In genomic region chr2:7311776-7312175, GRCm38 (mm10) we compare ENCODE assay signal across 29 mouse cellular contexts.
DNase-seq lines count a peak whose midpoint lies in the region; ATAC-seq and TF ChIP-seq lines count a peak whose summit lies in the region.
"Had no signal": no experiment of that assay in that cellular context is flagged by ENCODE, and none has a peak within 500 bp of the region (broad histone marks: within the 10 kb centered on the region; RNA-seq: fewer than 3 reads in every experiment).

No protein-coding gene starts in this region.

- TF ChIP-seq CTCF in CH12.LX (conservative IDR thresholded peaks at IDR 0.05 in 1 of 2, IDR thresholded peaks at IDR 0.05 in 1 of 2; ENCODE audit: low read depth in 2 of 2, low read length in 2 of 2): no peak
- no peak for TF ChIP-seq CTCF in brain, embryonic 14.5 days (IDR thresholded peaks at IDR 0.05; ENCODE audit: borderline replicate concordance, extremely low read depth, insufficient read depth, insufficient read length)
- TF ChIP-seq CTCF in midbrain, postnatal 0 days (IDR thresholded peaks at IDR 0.05): no peak

- WGBS in forebrain, embryonic 12.5 days: 11% methylated on average over 3 of the region's 3 CpGs
- 6% methylated on average over 3 of the region's 3 CpGs for WGBS in forebrain, embryonic 16.5 days
- 43% methylated on average over 3 of the region's 3 CpGs for WGBS in midbrain, postnatal 0 days

- no peaks in the 10 kb centered on the region for H3K79me2 ChIP-seq in CH12.LX (replicated peaks; ENCODE audit: control insufficient read depth, extremely low read depth, insufficient read depth, poor library complexity, severe bottlenecking)

- no peaks in the 10 kb centered on the region for H3K36me3 ChIP-seq in forebrain, embryonic 12.5 days (replicated peaks)
- H3K36me3 ChIP-seq in forebrain, embryonic 16.5 days (ENCODE audit: control insufficient read depth, insufficient read depth): no peaks in the 10 kb centered on the region
- no peaks in the 10 kb centered on the region for H3K36me3 ChIP-seq in CH12.LX (replicated peaks in 1 of 2; ENCODE audit: control insufficient read depth in 1 of 2, insufficient read depth in 1 of 2, low read length in 1 of 2)
- H3K36me3 ChIP-seq in midbrain, postnatal 0 days (ENCODE audit: insufficient read depth, low read length): no peaks in the 10 kb centered on the region
- H3K36me3 ChIP-seq: embryonic facial prominence, embryonic 12.5 days; heart, embryonic 10.5 days; heart, embryonic 15.5 days; hindbrain, embryonic 13.5 days; midbrain, embryonic 10.5 days; midbrain, embryonic 15.5 days had no signal

- peaks cover 48% of the 10 kb centered on the region for H3K4me1 ChIP-seq in forebrain, embryonic 12.5 days
- peaks cover 19% of the 10 kb centered on the region for H3K4me1 ChIP-seq in forebrain, embryonic 16.5 days (replicated peaks; ENCODE audit: control insufficient read depth, insufficient read depth, low read length)
- no peaks in the 10 kb centered on the region for H3K4me1 ChIP-seq in CH12.LX (ENCODE audit: control insufficient read depth in 1 of 2, insufficient read depth in 2 of 2)
- H3K4me1 ChIP-seq in midbrain, postnatal 0 days (ENCODE audit: insufficient read depth, low read length): peaks cover 5% of the 10 kb centered on the region; the same call in 1 of the 2 replicates
- H3K4me1 ChIP-seq: embryonic facial prominence, embryonic 12.5 days; heart, embryonic 10.5 days; heart, embryonic 15.5 days had no signal

- intact Hi-C loops in left cerebral cortex, postnatal 10 days (cut with DNase I): no loop called here

- DNase-seq in CH12.LX (ENCODE audit: extremely low read depth): no peak
- peak; percentile 73 for DNase-seq in brain, embryonic 14.5 days (ENCODE audit: low read depth)
- DNase-seq in retina, embryonic 14.5 days (ENCODE audit: low spot score): peak; percentile 32
- DNase-seq in left cerebral cortex, postnatal 10 days (ENCODE audit: extremely low spot score in 1 of 2, low spot score in 2 of 2): no peak
- DNase-seq in midbrain, postnatal 0 days (ENCODE audit: low spot score): no peak
- DNase-seq: adrenal gland, adult 2 months; cerebellum, adult 8-10 months; cerebellum, postnatal 25 days; gastrocnemius, postnatal 25 days; heart, adult 11 months; kidney, postnatal 25 days; liver; lung, embryonic 14.5 days; lung, postnatal 14 days; right cerebral cortex, postnatal 14 days; thymus, postnatal 4 days had no signal

- dilution Hi-C loops in CH12.LX (cut with MboI; ENCODE audit: extremely low pct_ligation_motif_present, extremely low pct_unique_long_range_greater_than_20kb, low sequenced_read_pairs): no loop called here

- H3K27me3 ChIP-seq in forebrain, embryonic 12.5 days: no peaks in the 10 kb centered on the region
- no peaks in the 10 kb centered on the region for H3K27me3 ChIP-seq in forebrain, embryonic 16.5 days (replicated peaks; ENCODE audit: control insufficient read depth, insufficient read depth, low read length)
- no peaks in the 10 kb centered on the region for H3K27me3 ChIP-seq in CH12.LX (replicated peaks)
- H3K27me3 ChIP-seq in midbrain, postnatal 0 days (ENCODE audit: insufficient read depth, low read length): no peaks in the 10 kb centered on the region
- H3K27me3 ChIP-seq: embryonic facial prominence, embryonic 12.5 days; heart, embryonic 15.5 days; hindbrain, embryonic 13.5 days; midbrain, embryonic 15.5 days had no signal

- H3K9ac ChIP-seq in forebrain, embryonic 12.5 days: no peak overlapping the region
- no peak overlapping the region for H3K9ac ChIP-seq in forebrain, embryonic 16.5 days (replicated peaks; ENCODE audit: low read depth, low read length)
- H3K9ac ChIP-seq in CH12.LX (ENCODE audit: insufficient read depth, low read depth): no peak overlapping the region
- H3K9ac ChIP-seq in midbrain, postnatal 0 days (replicated peaks; ENCODE audit: low read length, poor library complexity, severe bottlenecking): no peak overlapping the region
- H3K9ac ChIP-seq: embryonic facial prominence, embryonic 12.5 days; heart, embryonic 15.5 days; hindbrain, embryonic 13.5 days; liver, embryonic 14.5 days; lung, embryonic 14.5 days; midbrain, embryonic 15.5 days had no signal

- in situ Hi-C loops in CH12.LX (cut with MboI; ENCODE audit: low pct_ligation_motif_present, low pct_unique_long_range_greater_than_20kb, low sequenced_read_pairs): no loop called here

- ATAC-seq in forebrain, embryonic 12.5 days (ENCODE audit: low FRiP score): no peak
- ATAC-seq in forebrain, embryonic 16.5 days: no peak
- ATAC-seq in midbrain, postnatal 0 days (ENCODE audit: low FRiP score): no peak
- ATAC-seq: activated CD4-positive, CD25-positive, alpha-beta regulatory T cell, adult 4 months; CD4-positive, CD25-positive, alpha-beta regulatory T cell, adult 4 months; intestine, embryonic 16.5 days; midbrain, embryonic 15.5 days had no signal

- no peak for TF ChIP-seq RAD21 in CH12.LX (IDR thresholded peaks at IDR 0.05; ENCODE audit: low read depth, low read length)

- no peak overlapping the region for H3K4me3 ChIP-seq in forebrain, embryonic 12.5 days (replicated peaks)
- H3K4me3 ChIP-seq in forebrain, embryonic 16.5 days (replicated peaks; ENCODE audit: low read length): no peak overlapping the region
- no peak overlapping the region for H3K4me3 ChIP-seq in CH12.LX (replicated peaks in 1 of 3; ENCODE audit: low read depth in 2 of 3, low read length in 2 of 3, poor library complexity in 1 of 3)
- H3K4me3 ChIP-seq in midbrain, postnatal 0 days (ENCODE audit: low read depth, low read length): no peak overlapping the region
- H3K4me3 ChIP-seq: embryonic facial prominence, embryonic 12.5 days; erythroblast, embryonic 14.5 days; heart, embryonic 10.5 days; heart, embryonic 15.5 days; hindbrain, embryonic 13.5 days; midbrain, embryonic 10.5 days; midbrain, embryonic 15.5 days had no signal

- no peak for TF ChIP-seq EP300 in CH12.LX (IDR thresholded peaks at IDR 0.05; ENCODE audit: low read length)

- peak overlapping the region; percentile 50; the same call in 1 of the 2 replicates for H3K27ac ChIP-seq in forebrain, embryonic 12.5 days
- H3K27ac ChIP-seq in forebrain, embryonic 16.5 days (ENCODE audit: low read length): no peak overlapping the region
- H3K27ac ChIP-seq in CH12.LX (ENCODE audit: insufficient read depth, low read depth): no peak overlapping the region
- H3K27ac ChIP-seq in midbrain, postnatal 0 days (ENCODE audit: low read depth, low read length): no peak overlapping the region
- H3K27ac ChIP-seq: embryonic facial prominence, embryonic 12.5 days; heart, embryonic 10.5 days; heart, embryonic 15.5 days; hindbrain, embryonic 13.5 days; liver, embryonic 14.5 days; midbrain, embryonic 15.5 days had no signal

- no peak overlapping the region for H3K4me2 ChIP-seq in forebrain, embryonic 12.5 days
- no peak overlapping the region for H3K4me2 ChIP-seq in forebrain, embryonic 16.5 days (ENCODE audit: low read length)
- peak overlapping the region; percentile 13 for H3K4me2 ChIP-seq in CH12.LX (ENCODE audit: insufficient read depth, low read depth, poor library complexity, severe bottlenecking)
- no peak overlapping the region for H3K4me2 ChIP-seq in midbrain, postnatal 0 days (ENCODE audit: low read depth, low read length, poor library complexity, severe bottlenecking)
- H3K4me2 ChIP-seq: embryonic facial prominence, embryonic 12.5 days; heart, embryonic 15.5 days; hindbrain, embryonic 13.5 days; lung, embryonic 14.5 days; midbrain, embryonic 15.5 days had no signal

- no peaks in the 10 kb centered on the region for H3K9me3 ChIP-seq in forebrain, embryonic 12.5 days
- H3K9me3 ChIP-seq in forebrain, embryonic 16.5 days (ENCODE audit: control insufficient read depth, low read length): no peaks in the 10 kb centered on the region
- H3K9me3 ChIP-seq in CH12.LX (replicated peaks; ENCODE audit: low read length): no peaks in the 10 kb centered on the region
- no peaks in the 10 kb centered on the region for H3K9me3 ChIP-seq in midbrain, postnatal 0 days (ENCODE audit: low read length)
- H3K9me3 ChIP-seq: embryonic facial prominence, embryonic 12.5 days; heart, embryonic 10.5 days; heart, embryonic 15.5 days; hindbrain, embryonic 13.5 days; midbrain, embryonic 10.5 days; midbrain, embryonic 15.5 days had no signal

- no peak for TF ChIP-seq POLR2A in CH12.LX (IDR thresholded peaks at IDR 0.05; ENCODE audit: low read depth, low read length)
- TF ChIP-seq POLR2A in brain, embryonic 14.5 days (IDR thresholded peaks at IDR 0.05; ENCODE audit: borderline replicate concordance, extremely low read depth, insufficient read depth, insufficient read length, poor library complexity, severe bottlenecking): no peak

TF ChIP-seq in CH12.LX, 34 proteins besides CTCF, POLR2A, EP300 and RAD21:
- TF ChIP-seq ZNF384 (IDR thresholded peaks at IDR 0.05; ENCODE audit: low read depth, low read length) (no peak), PAX5 (IDR thresholded peaks at IDR 0.05; ENCODE audit: low read length) (no peak)

Comparison
In these comparisons a context has a peak if more than half of its experiments do, and no peak if none do; other contexts are left out.
1. DNase-seq: peak in brain, embryonic 14.5 days (single experiment) and retina, embryonic 14.5 days (single experiment); none in CH12.LX (single experiment), left cerebral cortex, postnatal 10 days (0 of 2) and midbrain, postnatal 0 days (single experiment).